Comparison of ENCODE assay signal across 15 mouse cellular contexts in the genomic region with DNA sequence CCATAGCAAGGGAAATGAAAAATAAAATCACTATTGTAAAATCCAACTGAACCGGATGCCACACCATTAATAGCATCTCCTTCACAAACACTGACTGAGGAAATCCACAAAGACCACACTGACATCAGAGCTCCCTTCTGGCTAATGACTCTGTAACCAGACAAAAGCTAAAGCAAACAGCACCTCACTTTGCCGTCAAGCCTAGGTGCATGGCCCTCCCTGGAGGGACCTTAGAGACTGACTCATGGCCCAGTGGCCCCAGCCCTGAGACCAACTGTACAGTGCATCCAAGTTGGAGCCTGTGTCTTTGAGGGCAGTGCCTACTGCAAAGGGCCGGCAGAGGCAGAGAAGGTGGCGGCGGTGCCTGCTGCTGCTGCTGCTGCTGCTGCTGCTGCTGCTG.
DNase-seq lines count a peak whose midpoint lies in the region; ATAC-seq and TF ChIP-seq lines count a peak whose summit lies in the region.
"Had no signal": no experiment of that assay in that cellular context is flagged by ENCODE, and none has a peak within 500 bp of the region (broad histone marks: within the 10 kb centered on the region; RNA-seq: fewer than 3 reads in every experiment).

No protein-coding gene starts in this region.

- 59% methylated on average over 5 of the region's 5 CpGs for whole genome bisulfite sequencing in midbrain, embryonic 13.5 days
- 73% methylated on average over 5 of the region's 5 CpGs for WGBS in midbrain, embryonic 14.5 days
- WGBS in bone marrow, adult 2 months, result 19% methylated on average over 5 of the region's 5 CpGs

- no peak for TF ChIP-seq POLR2A in bone marrow, adult 2 months (IDR thresholded peaks at IDR 0.05; ENCODE audit: borderline replicate concordance, control insufficient read depth, low read depth, low read length)

- H3K4me2 ChIP-seq in midbrain, embryonic 13.5 days (replicated peaks), result no peak overlapping the region
- H3K4me2 ChIP-seq in midbrain, embryonic 14.5 days (ENCODE audit: low read length), result no peak overlapping the region
- H3K4me2 ChIP-seq: hindbrain, embryonic 15.5 days had no signal

- H3K27me3 ChIP-seq in midbrain, embryonic 13.5 days, result no peaks in the 10 kb centered on the region
- H3K27me3 ChIP-seq in midbrain, embryonic 14.5 days (ENCODE audit: control insufficient read depth, insufficient read depth, low read length), result no peaks in the 10 kb centered on the region
- H3K27me3 ChIP-seq: hindbrain, embryonic 15.5 days had no signal

- H3K4me3 ChIP-seq in midbrain, embryonic 13.5 days (replicated peaks), result no peak overlapping the region
- no peak overlapping the region for H3K4me3 ChIP-seq in midbrain, embryonic 14.5 days (replicated peaks; ENCODE audit: low read depth, low read length)
- H3K4me3 ChIP-seq in bone marrow, adult 2 months (replicated peaks; ENCODE audit: control insufficient read depth, low read depth, low read length), result no peak overlapping the region
- H3K4me3 ChIP-seq: hindbrain, embryonic 15.5 days had no signal

- H3K36me3 ChIP-seq in midbrain, embryonic 13.5 days, result no peaks in the 10 kb centered on the region
- H3K36me3 ChIP-seq in midbrain, embryonic 14.5 days (ENCODE audit: control insufficient read depth, insufficient read depth, low read length), result no peaks in the 10 kb centered on the region
- H3K36me3 ChIP-seq: hindbrain, embryonic 15.5 days had no signal

- H3K27ac ChIP-seq in midbrain, embryonic 13.5 days, result no peak overlapping the region
- no peak overlapping the region for H3K27ac ChIP-seq in midbrain, embryonic 14.5 days (replicated peaks; ENCODE audit: low read depth, low read length)
- 0 out of 2 replicates have a peak overlapping the region, but pooled peaks have one; percentile 23 for H3K27ac ChIP-seq in bone marrow, adult 2 months (ENCODE audit: control insufficient read depth, insufficient read depth, low read depth, low read length, poor library complexity)
- H3K27ac ChIP-seq: hindbrain, embryonic 15.5 days had no signal

- H3K9ac ChIP-seq in midbrain, embryonic 13.5 days (replicated peaks), result no peak overlapping the region
- H3K9ac ChIP-seq in midbrain, embryonic 14.5 days (replicated peaks; ENCODE audit: low read length), result no peak overlapping the region
- H3K9ac ChIP-seq: hindbrain, embryonic 15.5 days had no signal

- no peaks in the 10 kb centered on the region for H3K9me3 ChIP-seq in midbrain, embryonic 13.5 days
- H3K9me3 ChIP-seq in midbrain, embryonic 14.5 days (ENCODE audit: control insufficient read depth, low read length), result no peaks in the 10 kb centered on the region
- H3K9me3 ChIP-seq: hindbrain, embryonic 15.5 days had no signal

- ATAC-seq in midbrain, embryonic 13.5 days, result 0 out of 2 replicates have a peak, but pooled peaks have one; percentile 24
- ATAC-seq in midbrain, embryonic 14.5 days (ENCODE audit: low FRiP score, low TSS enrichment), result no peak
- ATAC-seq in CD4-positive, CD25-positive, alpha-beta regulatory T cell, adult 4 months, result peak; percentile 86
- ATAC-seq in monocyte, adult 5-6 weeks (replicated peaks; ENCODE audit: insufficient number of reproducible peaks, low FRiP score, low TSS enrichment, poor library complexity, severe bottlenecking), result peak; percentile 27; the same call in 1 of the 2 replicates

- no peak for DNase-seq in midbrain, embryonic 14.5 days
- DNase-seq in kidney, adult 9 months, result no peak
- DNase-seq in heart, postnatal 10 days, result no peak
- DNase-seq in kidney, postnatal 25 days, result no peak
- DNase-seq: cerebellum, adult 9-10 months; gastrocnemius, postnatal 36 days; kidney, adult 11 months; kidney, postnatal 36 days; lung, postnatal 10 days; right cerebral cortex, adult 18-20 months had no signal

- TF ChIP-seq CTCF in bone marrow, adult 2 months (IDR thresholded peaks at IDR 0.05; ENCODE audit: control insufficient read depth, insufficient read depth, low read length), result no peak

- no peaks in the 10 kb centered on the region for H3K4me1 ChIP-seq in midbrain, embryonic 13.5 days (replicated peaks)
- no peaks in the 10 kb centered on the region for H3K4me1 ChIP-seq in midbrain, embryonic 14.5 days (ENCODE audit: control insufficient read depth, insufficient read depth, low read length)
- H3K4me1 ChIP-seq in bone marrow, adult 2 months (ENCODE audit: control insufficient read depth, insufficient read depth, low read length), result no peaks in the 10 kb centered on the region
- H3K4me1 ChIP-seq: hindbrain, embryonic 15.5 days had no signal

- intact Hi-C loops in heart, postnatal 10 days (cut with DNase I), result no loop called here
